Mouse (Mus musculus): ENCODE results near the gene Mipep. TPM values are rescaled to one million over a fixed set of nuclear protein-coding genes. Genes with fewer than 3 reads are reported as not detected.
A peak's percentile ranks its signal among the peaks of the same experiment; 100 is the strongest.

The Mipep gene
- polyA plus RNA-seq, 1 experiment from 2014 or later, result 7.7 TPM

GRCm38 (mm10) chr14:60738434-60738938 lies 45.9 kb upstream of the Mipep start:
- Histone ChIP-seq H3K4me1 (ENCODE audit: insufficient read depth, low read depth, low read length) (peaks cover 37% of the 10 kb centered on the region; the same call in 1 of the 2 replicates), H3K27ac (ENCODE audit: low read length) (peak overlapping the region; percentile 74), H3K9ac (replicated peaks; ENCODE audit: low read depth) (no peak overlapping the region), H3K27me3 (replicated peaks; ENCODE audit: insufficient read depth, low read length) (no peaks in the 10 kb centered on the region), H3K4me2 (replicated peaks; ENCODE audit: low read depth, low read length) (no peak overlapping the region), H3K4me3 (ENCODE audit: low read depth, low read length) (no peak overlapping the region), H3K9me3 (ENCODE audit: low read length) (no peaks in the 10 kb centered on the region), H3K36me3 (ENCODE audit: insufficient read depth, low read length) (no peaks in the 10 kb centered on the region)
- 32% methylated on average over 10 of the region's 10 CpGs for WGBS
- TF ChIP-seq EP300 (IDR thresholded peaks at IDR 0.05) (no peak), CTCF (IDR thresholded peaks at IDR 0.05) (no peak)
- ATAC-seq (peak; percentile 8; the same call in 1 of the 2 replicates), DNase-seq (ENCODE audit: low spot score) (peak; percentile 74)

GRCm38 (mm10) chr14:60739155-60739554 lies 45.2 kb upstream of the Mipep start:
- Histone ChIP-seq H3K27me3 (replicated peaks; ENCODE audit: insufficient read depth, low read length) (no peaks in the 10 kb centered on the region), H3K36me3 (ENCODE audit: insufficient read depth, low read length) (no peaks in the 10 kb centered on the region), H3K9me3 (ENCODE audit: low read length) (no peaks in the 10 kb centered on the region), H3K27ac (ENCODE audit: low read length) (peak overlapping the region; percentile 74), H3K4me2 (replicated peaks; ENCODE audit: low read depth, low read length) (no peak overlapping the region), H3K9ac (replicated peaks; ENCODE audit: low read depth) (no peak overlapping the region), H3K4me3 (ENCODE audit: low read depth, low read length) (no peak overlapping the region), H3K4me1 (ENCODE audit: insufficient read depth, low read depth, low read length) (peaks cover 37% of the 10 kb centered on the region; the same call in 1 of the 2 replicates)
- ATAC-seq (no peak), DNase-seq (ENCODE audit: low spot score) (no peak)
- WGBS, result 8% methylated on average over 5 of the region's 9 CpGs
- TF ChIP-seq CTCF (IDR thresholded peaks at IDR 0.05) (no peak), EP300 (IDR thresholded peaks at IDR 0.05) (no peak)

- no peaks in the 10 kb centered on the region for H3K36me3 ChIP-seq (ENCODE audit: insufficient read depth, low read length)
- ATAC-seq, result no peak
- 59% methylated on average over 12 of the region's 12 CpGs for WGBS
- TF ChIP-seq EP300 (IDR thresholded peaks at IDR 0.05) (no peak), CTCF (IDR thresholded peaks at IDR 0.05) (no peak)
- H3K9ac ChIP-seq (replicated peaks; ENCODE audit: low read depth), result no peak overlapping the region
- no peak overlapping the region for H3K27ac ChIP-seq (ENCODE audit: low read length)
- no peak overlapping the region for H3K4me2 ChIP-seq (replicated peaks; ENCODE audit: low read depth, low read length)
- peaks cover 39% of the 10 kb centered on the region for H3K4me1 ChIP-seq (ENCODE audit: insufficient read depth, low read depth, low read length)
- no peak for DNase-seq (ENCODE audit: low spot score)
- no peaks in the 10 kb centered on the region for H3K27me3 ChIP-seq (replicated peaks; ENCODE audit: insufficient read depth, low read length)
- H3K9me3 ChIP-seq (ENCODE audit: low read length), result no peaks in the 10 kb centered on the region
- no peak overlapping the region for H3K4me3 ChIP-seq (ENCODE audit: low read depth, low read length)
These were observed 44.8 kb upstream of the Mipep start for GRCm38 (mm10) chr14:60739616-60740015.

- H3K4me2 ChIP-seq (replicated peaks; ENCODE audit: low read depth, low read length), result no peak overlapping the region
- H3K36me3 ChIP-seq (ENCODE audit: insufficient read depth, low read length), result no peaks in the 10 kb centered on the region
- no peak for DNase-seq (ENCODE audit: low spot score)
- H3K27ac ChIP-seq (ENCODE audit: low read length), result peak overlapping the region; percentile 55
- no peak for ATAC-seq
- H3K27me3 ChIP-seq (replicated peaks; ENCODE audit: insufficient read depth, low read length), result no peaks in the 10 kb centered on the region
- no peak overlapping the region for H3K9ac ChIP-seq (replicated peaks; ENCODE audit: low read depth)
- no peak overlapping the region for H3K4me3 ChIP-seq (ENCODE audit: low read depth, low read length)
- peaks cover 44% of the 10 kb centered on the region for H3K4me1 ChIP-seq (ENCODE audit: insufficient read depth, low read depth, low read length)
- TF ChIP-seq EP300 (IDR thresholded peaks at IDR 0.05) (no peak), CTCF (IDR thresholded peaks at IDR 0.05) (no peak)
- 59% methylated on average over 5 of the region's 5 CpGs for WGBS
- H3K9me3 ChIP-seq (ENCODE audit: low read length), result no peaks in the 10 kb centered on the region
These were observed 43.9 kb upstream of the Mipep start for GRCm38 (mm10) chr14:60740507-60740906.

- no peak overlapping the region for H3K4me2 ChIP-seq (replicated peaks; ENCODE audit: low read depth, low read length)
- H3K9ac ChIP-seq (replicated peaks; ENCODE audit: low read depth), result no peak overlapping the region
These were observed 43.3 kb upstream of the Mipep start for GRCm38 (mm10) chr14:60741033-60741432.

GRCm38 (mm10) chr14:60741490-60741981 lies 42.8 kb upstream of the Mipep start:
- Histone ChIP-seq H3K27me3 (replicated peaks; ENCODE audit: insufficient read depth, low read length) (no peaks in the 10 kb centered on the region), H3K4me1 (ENCODE audit: insufficient read depth, low read depth, low read length) (peaks cover 38% of the 10 kb centered on the region), H3K4me3 (ENCODE audit: low read depth, low read length) (no peak overlapping the region), H3K27ac (ENCODE audit: low read length) (peak overlapping the region; percentile 55), H3K4me2 (replicated peaks; ENCODE audit: low read depth, low read length) (no peak overlapping the region), H3K36me3 (ENCODE audit: insufficient read depth, low read length) (no peaks in the 10 kb centered on the region), H3K9ac (replicated peaks; ENCODE audit: low read depth) (no peak overlapping the region), H3K9me3 (ENCODE audit: low read length) (no peaks in the 10 kb centered on the region)
- ATAC-seq (peak; percentile 48), DNase-seq (ENCODE audit: low spot score) (peak; percentile 64)
- TF ChIP-seq CTCF (IDR thresholded peaks at IDR 0.05), result no peak
- TF ChIP-seq EP300 (IDR thresholded peaks at IDR 0.05), result peak; percentile 84
- WGBS, result 18% methylated on average over 6 of the region's 6 CpGs

More at GRCm38 (mm10) chr14:60741033-60741432, 43.3 kb upstream of the Mipep start:
- Histone ChIP-seq H3K9me3 (ENCODE audit: low read length) (no peaks in the 10 kb centered on the region), H3K27ac (ENCODE audit: low read length) (peak overlapping the region; percentile 55), H3K36me3 (ENCODE audit: insufficient read depth, low read length) (no peaks in the 10 kb centered on the region), H3K4me3 (ENCODE audit: low read depth, low read length) (no peak overlapping the region), H3K4me1 (ENCODE audit: insufficient read depth, low read depth, low read length) (peaks cover 43% of the 10 kb centered on the region), H3K27me3 (replicated peaks; ENCODE audit: insufficient read depth, low read length) (no peaks in the 10 kb centered on the region)
- 46% methylated on average over 8 of the region's 8 CpGs for WGBS
- DNase-seq (ENCODE audit: low spot score) (no peak), ATAC-seq (no peak)
- no peak for TF ChIP-seq EP300 (IDR thresholded peaks at IDR 0.05)
